Mouse (Mus musculus) bone marrow, adult 2 months (tissue): Measurements from ENCODE around the gene Fars2. TPM values are rescaled to one million over a fixed set of nuclear protein-coding genes. Genes with fewer than 3 reads are reported as not detected.

Source experiments
- H3K27ac ChIP-seq: fragments of 200-500 bp; 2 replicates; pipeline ENCODE4 v1.5.1; 2012; ENCODE audit warnings: low read depth, mild to moderate bottlenecking, control low read depth, inconsistent platforms, low read length; ENCODE audit not compliant: control insufficient read depth, poor library complexity, insufficient read depth
- H3K4me1 ChIP-seq: fragments of 200-500 bp; 2 replicates; pipeline ENCODE4 v1.6.1; 2011; ENCODE audit warnings: low read length; ENCODE audit not compliant: control insufficient read depth, insufficient read depth
- H3K4me3 ChIP-seq: fragments of 200-500 bp; replicated peaks from 2 replicates; pipeline ENCODE3; 2011; ENCODE audit warnings: mild to moderate bottlenecking, low read depth, low read length, control low read depth; ENCODE audit not compliant: control insufficient read depth
- CTCF ChIP-seq: fragments of 200-500 bp; IDR thresholded peaks from 2 replicates; pipeline ENCODE4 v1.5.1; 2011; ENCODE audit warnings: low read length, control low read depth; ENCODE audit not compliant: control insufficient read depth, insufficient read depth
- POLR2A ChIP-seq: fragments of 200-500 bp; IDR thresholded peaks from 2 replicates; pipeline ENCODE4 v1.6.1; 2011; ENCODE audit warnings: low read depth, mild to moderate bottlenecking, control low read depth, low read length, borderline replicate concordance; ENCODE audit not compliant: control insufficient read depth
- WGBS: fragments of 180-500 bp; shearing (Covaris S2); methylation state at CpG from one replicate; pipeline ENCODE4 v1.1.7; 2018; 5-methylcytosine and 5-hydroxymethylcytosine counted together
- polyA plus RNA-seq: library from polyadenylated mRNA; stranded (reverse); fragments of >200 nt; gene quantifications from 2 replicates; pipeline ENCODE4 v1.2.4, GENCODE M21; 2011; ENCODE audit warnings: low replicate concordance; ENCODE audit not compliant: missing spikeins, insufficient read depth, insufficient read length

Fars2 gene
- polyA plus RNA-seq, 1 experiment: 29.7 TPM

- Histone ChIP-seq H3K4me1 (peaks cover 1% of the 10 kb centered on the region; the same call in 1 of the 2 replicates), H3K27ac (no peak overlapping the region), H3K4me3 (no peak overlapping the region)
- TF ChIP-seq CTCF (no peak), POLR2A (no peak)
- 86% methylated on average over 3 of the region's 3 CpGs for WGBS
Measured at GRCm38 (mm10) chr13:36216005-36216404, 98.8 kb downstream of the Fars2 start.

GRCm38 (mm10) chr13:36218347-36218746, 101.1 kb downstream of the Fars2 start:
- H3K4me1 ChIP-seq: peaks cover 1% of the 10 kb centered on the region; the same call in 1 of the 2 replicates
- WGBS: 6% methylated on average over 4 of the region's 4 CpGs
- no peak overlapping the region for H3K27ac ChIP-seq
- H3K4me3 ChIP-seq: no peak overlapping the region
- TF ChIP-seq POLR2A (no peak), CTCF (no peak)

- 65% methylated on average over 5 of the region's 5 CpGs for WGBS
- TF ChIP-seq CTCF (no peak), POLR2A (no peak)
- Histone ChIP-seq H3K4me3 (no peak overlapping the region), H3K4me1 (peaks cover 1% of the 10 kb centered on the region; the same call in 1 of the 2 replicates), H3K27ac (no peak overlapping the region)
Measured at GRCm38 (mm10) chr13:36219506-36219905, 102.3 kb downstream of the Fars2 start.

GRCm38 (mm10) chr13:36221897-36222296, 104.7 kb downstream of the Fars2 start:
- 82% methylated on average over 1 of the region's 1 CpGs for WGBS
- Histone ChIP-seq H3K27ac (no peak overlapping the region), H3K4me1 (peaks cover 1% of the 10 kb centered on the region; the same call in 1 of the 2 replicates)

GRCm38 (mm10) chr13:36222721-36223120, 105.5 kb downstream of the Fars2 start:
- no peak overlapping the region for H3K4me3 ChIP-seq
- no peak overlapping the region for H3K27ac ChIP-seq
- TF ChIP-seq POLR2A: no peak
- no peak for TF ChIP-seq CTCF
- peaks cover 1% of the 10 kb centered on the region; the same call in 1 of the 2 replicates for H3K4me1 ChIP-seq

More at GRCm38 (mm10) chr13:36221897-36222296, 104.7 kb downstream of the Fars2 start:
- no peak overlapping the region for H3K4me3 ChIP-seq
- no peak for TF ChIP-seq CTCF
- no peak for TF ChIP-seq POLR2A

GRCm38 (mm10) chr13:36224431-36224830, 107.2 kb downstream of the Fars2 start:
- Histone ChIP-seq H3K4me1 (no peaks in the 10 kb centered on the region), H3K27ac (no peak overlapping the region), H3K4me3 (no peak overlapping the region)
- 77% methylated on average over 2 of the region's 2 CpGs for WGBS
- no peak for TF ChIP-seq POLR2A
- TF ChIP-seq CTCF: no peak

- H3K4me3 ChIP-seq: no peak overlapping the region
- H3K4me1 ChIP-seq: no peaks in the 10 kb centered on the region
- TF ChIP-seq POLR2A (no peak), CTCF (no peak)
- H3K27ac ChIP-seq: no peak overlapping the region
- 77% methylated on average over 1 of the region's 1 CpGs for WGBS
Measured at GRCm38 (mm10) chr13:36242261-36242660, 125.0 kb downstream of the Fars2 start.

GRCm38 (mm10) chr13:36253936-36254335, 136.7 kb downstream of the Fars2 start:
- WGBS: 78% methylated on average over 3 of the region's 3 CpGs
- Histone ChIP-seq H3K4me3 (no peak overlapping the region), H3K27ac (no peak overlapping the region), H3K4me1 (no peaks in the 10 kb centered on the region)
- TF ChIP-seq POLR2A (no peak), CTCF (no peak)

GRCm38 (mm10) chr13:36257213-36257612, 140.0 kb downstream of the Fars2 start:
- no peaks in the 10 kb centered on the region for H3K4me1 ChIP-seq
- 83% methylated on average over 5 of the region's 5 CpGs for WGBS
- no peak overlapping the region for H3K4me3 ChIP-seq
- no peak overlapping the region for H3K27ac ChIP-seq
- TF ChIP-seq CTCF: no peak
- TF ChIP-seq POLR2A: no peak
